Mouse (Mus musculus) lung, postnatal 0 days (tissue): Measurements from ENCODE around the gene Gm48552.

Experiments
- CTCF ChIP-seq: IDR thresholded peaks from 2 replicates; pipeline ENCODE4 v1.5.1; 2016; ENCODE audit warnings: antibody characterized with exemption, mild to moderate bottlenecking
- EP300 ChIP-seq: IDR thresholded peaks from 2 replicates; pipeline ENCODE4 v1.6.1; 2016; ENCODE audit warnings: antibody characterized with exemption, mild to moderate bottlenecking, control low read depth

DNA sequence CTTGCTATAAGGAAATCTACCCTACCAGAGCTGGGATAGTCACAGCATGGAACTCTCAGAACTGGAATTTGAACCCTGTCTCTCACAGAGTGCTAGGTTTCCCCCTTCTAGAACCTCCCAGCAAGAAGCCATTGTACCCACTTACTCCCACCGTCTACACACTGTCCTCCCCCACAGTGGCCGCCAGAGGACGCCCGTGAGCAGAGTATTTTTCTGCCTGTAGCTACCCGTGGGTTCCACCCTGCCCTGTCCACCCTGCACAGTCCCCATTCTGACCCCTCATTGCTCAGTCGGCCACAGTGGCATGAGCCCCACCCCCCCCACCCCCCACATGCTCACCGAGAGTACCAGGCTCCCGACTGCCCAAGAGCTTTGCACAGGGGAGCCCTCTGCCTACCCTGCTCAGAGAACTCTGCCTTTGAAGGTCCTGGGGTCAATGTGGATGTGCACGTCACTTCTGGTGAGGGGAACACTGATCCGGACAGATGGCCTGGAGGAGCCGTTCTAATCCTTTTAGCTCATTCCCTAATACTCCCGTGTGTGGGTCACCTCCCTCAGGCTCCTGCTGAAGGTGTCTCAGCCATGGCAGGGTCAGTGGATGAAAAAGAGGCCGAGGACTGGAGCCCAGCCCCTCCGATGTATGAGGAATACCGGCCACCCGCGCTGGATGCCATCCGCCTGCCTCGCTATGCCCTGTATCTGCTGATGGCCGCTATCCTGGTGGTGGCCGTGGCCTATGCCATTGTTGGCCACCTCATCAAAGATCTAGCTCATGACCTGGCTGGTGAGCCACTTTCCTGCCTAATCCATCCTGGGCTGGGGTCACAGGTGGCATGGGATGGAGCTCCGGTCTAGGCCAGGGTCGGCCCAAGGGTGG is 1.2 kb downstream of the Gm48552 start:
- TF ChIP-seq CTCF: peak; percentile 95
- no peak for TF ChIP-seq EP300
